Mouse (Mus musculus): ENCODE results near the gene Dapk3. TPM values are rescaled to one million over a fixed set of nuclear protein-coding genes. Genes with fewer than 3 reads are reported as not detected.

Dapk3 gene
- polyA plus RNA-seq, 1 experiment from 2014 or later = 17.8 TPM

GRCm38 (mm10) chr10:81140005-81140404 lies 42.8 kb upstream of the Dapk3 start:
- no peaks in the 10 kb centered on the region for H3K9me3 ChIP-seq (replicated peaks)
- peak overlapping the region; percentile 86 for H3K4me3 ChIP-seq (replicated peaks)
- H3K36me3 ChIP-seq (replicated peaks) = peaks cover 52% of the 10 kb centered on the region
- 31% methylated on average over 8 of the region's 8 CpGs for WGBS (ENCODE audit: insufficient replicate concordance)
- no peaks in the 10 kb centered on the region for H3K27me3 ChIP-seq
- peak overlapping the region; percentile 88 for H3K27ac ChIP-seq (replicated peaks)
- peak overlapping the region; percentile 84 for H3K9ac ChIP-seq
- peak overlapping the region; percentile 92 for H3K4me2 ChIP-seq
- ATAC-seq (ENCODE audit: insufficient read depth) = no peak
- peaks cover 78% of the 10 kb centered on the region for H3K4me1 ChIP-seq (replicated peaks)

- ATAC-seq (ENCODE audit: insufficient read depth) = no peak
- Histone ChIP-seq H3K4me1 (replicated peaks) (peaks cover 78% of the 10 kb centered on the region), H3K4me3 (replicated peaks) (peak overlapping the region; percentile 86), H3K9me3 (replicated peaks) (no peaks in the 10 kb centered on the region), H3K27me3 (no peaks in the 10 kb centered on the region), H3K9ac (peak overlapping the region; percentile 84), H3K4me2 (peak overlapping the region; percentile 92), H3K27ac (replicated peaks) (peak overlapping the region; percentile 88), H3K36me3 (replicated peaks) (peaks cover 61% of the 10 kb centered on the region)
- 42% methylated on average over 10 of the region's 10 CpGs for WGBS (ENCODE audit: insufficient replicate concordance)
Measured at GRCm38 (mm10) chr10:81140717-81141454, 41.9 kb upstream of the Dapk3 start.

GRCm38 (mm10) chr10:81141455-81142210 lies 41.2 kb upstream of the Dapk3 start:
- Histone ChIP-seq H3K4me3 (replicated peaks) (peak overlapping the region; percentile 86), H3K36me3 (replicated peaks) (peaks cover 69% of the 10 kb centered on the region)
- no peak for ATAC-seq (ENCODE audit: insufficient read depth)

GRCm38 (mm10) chr10:81142551-81142981 lies 40.2 kb upstream of the Dapk3 start:
- H3K36me3 ChIP-seq (replicated peaks) = peaks cover 78% of the 10 kb centered on the region
- H3K27me3 ChIP-seq = no peaks in the 10 kb centered on the region
- WGBS (ENCODE audit: insufficient replicate concordance) = 55% methylated on average over 5 of the region's 5 CpGs
- no peak for ATAC-seq (ENCODE audit: insufficient read depth)
- H3K4me2 ChIP-seq = peak overlapping the region; percentile 92; the same call in 1 of the 2 replicates
- peak overlapping the region; percentile 88; the same call in 1 of the 2 replicates for H3K27ac ChIP-seq (replicated peaks)
- H3K4me1 ChIP-seq (replicated peaks) = peaks cover 91% of the 10 kb centered on the region
- peak overlapping the region; percentile 11; the same call in 1 of the 2 replicates for H3K9ac ChIP-seq
- H3K4me3 ChIP-seq (replicated peaks) = 0 out of 2 replicates have a peak overlapping the region, but pooled peaks have one; percentile 5
- no peaks in the 10 kb centered on the region for H3K9me3 ChIP-seq (replicated peaks)

More at GRCm38 (mm10) chr10:81141455-81142210, 41.2 kb upstream of the Dapk3 start:
- no peaks in the 10 kb centered on the region for H3K9me3 ChIP-seq (replicated peaks)
- peak overlapping the region; percentile 84 for H3K9ac ChIP-seq
- H3K4me1 ChIP-seq (replicated peaks) = peaks cover 85% of the 10 kb centered on the region
- no peaks in the 10 kb centered on the region for H3K27me3 ChIP-seq
- 70% methylated on average over 7 of the region's 7 CpGs for WGBS (ENCODE audit: insufficient replicate concordance)
- peak overlapping the region; percentile 92 for H3K4me2 ChIP-seq
- peak overlapping the region; percentile 88 for H3K27ac ChIP-seq (replicated peaks)

- peaks cover 84% of the 10 kb centered on the region for H3K36me3 ChIP-seq (replicated peaks)
- no peaks in the 10 kb centered on the region for H3K9me3 ChIP-seq (replicated peaks)
- H3K27ac ChIP-seq (replicated peaks) = no peak overlapping the region; the same call in 1 of the 2 replicates
- no peaks in the 10 kb centered on the region for H3K27me3 ChIP-seq
- no peak overlapping the region for H3K9ac ChIP-seq
- no peak for ATAC-seq (ENCODE audit: insufficient read depth)
- 0 out of 2 replicates have a peak overlapping the region, but pooled peaks have one; percentile 92 for H3K4me2 ChIP-seq
- peaks cover 93% of the 10 kb centered on the region for H3K4me1 ChIP-seq (replicated peaks)
- WGBS (ENCODE audit: insufficient replicate concordance) = 79% methylated on average over 7 of the region's 7 CpGs
- H3K4me3 ChIP-seq (replicated peaks) = no peak overlapping the region
Measured at GRCm38 (mm10) chr10:81143157-81143633, 39.6 kb upstream of the Dapk3 start.

GRCm38 (mm10) chr10:81143845-81144437 lies 38.9 kb upstream of the Dapk3 start:
- Histone ChIP-seq H3K4me1 (replicated peaks) (peaks cover 85% of the 10 kb centered on the region), H3K4me3 (replicated peaks) (no peak overlapping the region), H3K27me3 (no peaks in the 10 kb centered on the region), H3K4me2 (no peak overlapping the region), H3K9me3 (replicated peaks) (no peaks in the 10 kb centered on the region), H3K27ac (replicated peaks) (no peak overlapping the region), H3K36me3 (replicated peaks) (peaks cover 92% of the 10 kb centered on the region), H3K9ac (no peak overlapping the region)
- ATAC-seq (ENCODE audit: insufficient read depth) = no peak
- WGBS (ENCODE audit: insufficient replicate concordance) = 93% methylated on average over 52 of the region's 52 CpGs

- Histone ChIP-seq H3K4me3 (replicated peaks) (no peak overlapping the region), H3K4me2 (no peak overlapping the region), H3K9me3 (replicated peaks) (no peaks in the 10 kb centered on the region), H3K9ac (no peak overlapping the region), H3K27me3 (no peaks in the 10 kb centered on the region), H3K27ac (replicated peaks) (no peak overlapping the region), H3K4me1 (replicated peaks) (peaks cover 78% of the 10 kb centered on the region), H3K36me3 (replicated peaks) (peaks cover 92% of the 10 kb centered on the region)
- WGBS (ENCODE audit: insufficient replicate concordance) = 90% methylated on average over 27 of the region's 27 CpGs
- ATAC-seq (ENCODE audit: insufficient read depth) = no peak
Measured at GRCm38 (mm10) chr10:81144667-81145066, 38.1 kb upstream of the Dapk3 start.

- H3K9ac ChIP-seq = no peak overlapping the region
- peaks cover 98% of the 10 kb centered on the region for H3K36me3 ChIP-seq (replicated peaks)
- H3K27ac ChIP-seq (replicated peaks) = no peak overlapping the region
- 88% methylated on average over 6 of the region's 6 CpGs for WGBS (ENCODE audit: insufficient replicate concordance)
- no peaks in the 10 kb centered on the region for H3K27me3 ChIP-seq
- peak overlapping the region; percentile 30; the same call in 1 of the 2 replicates for H3K4me2 ChIP-seq
- no peaks in the 10 kb centered on the region for H3K9me3 ChIP-seq (replicated peaks)
- H3K4me3 ChIP-seq (replicated peaks) = no peak overlapping the region
- ATAC-seq (ENCODE audit: insufficient read depth) = no peak
- peaks cover 73% of the 10 kb centered on the region for H3K4me1 ChIP-seq (replicated peaks)
Measured at GRCm38 (mm10) chr10:81145307-81145706, 37.5 kb upstream of the Dapk3 start.

- no peak overlapping the region for H3K9ac ChIP-seq
- no peaks in the 10 kb centered on the region for H3K27me3 ChIP-seq
- H3K9me3 ChIP-seq (replicated peaks) = no peaks in the 10 kb centered on the region
- H3K36me3 ChIP-seq (replicated peaks) = peaks cover 99% of the 10 kb centered on the region
- peak overlapping the region; percentile 30; the same call in 1 of the 2 replicates for H3K4me2 ChIP-seq
- 0 out of 2 replicates have a peak overlapping the region, but pooled peaks have one; percentile 33 for H3K27ac ChIP-seq (replicated peaks)
- no peak for ATAC-seq (ENCODE audit: insufficient read depth)
- H3K4me1 ChIP-seq (replicated peaks) = peaks cover 71% of the 10 kb centered on the region
- 75% methylated on average over 7 of the region's 7 CpGs for WGBS (ENCODE audit: insufficient replicate concordance)
- no peak overlapping the region for H3K4me3 ChIP-seq (replicated peaks)
Measured at GRCm38 (mm10) chr10:81145778-81146177, 37.0 kb upstream of the Dapk3 start.

- no peak for ATAC-seq (ENCODE audit: insufficient read depth)
- Histone ChIP-seq H3K27ac (replicated peaks) (peak overlapping the region; percentile 33; the same call in 1 of the 2 replicates), H3K4me1 (replicated peaks) (peaks cover 66% of the 10 kb centered on the region), H3K36me3 (replicated peaks) (peaks cover 100% of the 10 kb centered on the region), H3K4me2 (peak overlapping the region; percentile 30), H3K4me3 (replicated peaks) (no peak overlapping the region), H3K9ac (no peak overlapping the region), H3K9me3 (replicated peaks) (no peaks in the 10 kb centered on the region), H3K27me3 (no peaks in the 10 kb centered on the region)
- 81% methylated on average over 4 of the region's 4 CpGs for WGBS (ENCODE audit: insufficient replicate concordance)
Measured at GRCm38 (mm10) chr10:81146296-81146695, 36.5 kb upstream of the Dapk3 start.
